Mouse (Mus musculus): ENCODE data around the gene Slc35e1. TPM values are rescaled to one million over a fixed set of nuclear protein-coding genes. Genes with fewer than 3 reads are reported as not detected.

Slc35e1 gene
- total RNA-seq, 1 experiment from 2014 or later: 35.6 TPM

- peak; percentile 93 for ATAC-seq (replicated peaks; ENCODE audit: insufficient number of reproducible peaks, low FRiP score, low TSS enrichment, poor library complexity, severe bottlenecking)
Observed at GRCm38 (mm10) chr8:72492622-72493081, 238 bp upstream of the Slc35e1 start.

GRCm38 (mm10) chr8:72491017-72491416, 1.4 kb downstream of the Slc35e1 start:
- no peak for ATAC-seq (replicated peaks; ENCODE audit: insufficient number of reproducible peaks, low FRiP score, low TSS enrichment, poor library complexity, severe bottlenecking)

GRCm38 (mm10) chr8:72487014-72487413, 5.4 kb downstream of the Slc35e1 start:
- peak; percentile 38; the same call in 1 of the 2 replicates for ATAC-seq (replicated peaks; ENCODE audit: insufficient number of reproducible peaks, low FRiP score, low TSS enrichment, poor library complexity, severe bottlenecking)

GRCm38 (mm10) chr8:72485456-72486199, 6.8 kb downstream of the Slc35e1 start:
- peak; percentile 49 for ATAC-seq (replicated peaks; ENCODE audit: insufficient number of reproducible peaks, low FRiP score, low TSS enrichment, poor library complexity, severe bottlenecking)

- peak; percentile 89 for ATAC-seq (replicated peaks; ENCODE audit: insufficient number of reproducible peaks, low FRiP score, low TSS enrichment, poor library complexity, severe bottlenecking)
Observed at GRCm38 (mm10) chr8:72474826-72475546, 17.4 kb downstream of the Slc35e1 start, which contains the start of gene Cherp. TSS of gene Cherp (minus strand) at chr8:72475226.

GRCm38 (mm10) chr8:72470684-72471083, 21.7 kb downstream of the Slc35e1 start:
- no peak for ATAC-seq (replicated peaks; ENCODE audit: insufficient number of reproducible peaks, low FRiP score, low TSS enrichment, poor library complexity, severe bottlenecking)

- ATAC-seq (replicated peaks; ENCODE audit: insufficient number of reproducible peaks, low FRiP score, low TSS enrichment, poor library complexity, severe bottlenecking): no peak
Observed at GRCm38 (mm10) chr8:72469984-72470383, 22.4 kb downstream of the Slc35e1 start.

- ATAC-seq (replicated peaks; ENCODE audit: insufficient number of reproducible peaks, low FRiP score, low TSS enrichment, poor library complexity, severe bottlenecking): no peak
Observed at GRCm38 (mm10) chr8:72469243-72469642, 23.2 kb downstream of the Slc35e1 start.

- no peak for ATAC-seq (replicated peaks; ENCODE audit: insufficient number of reproducible peaks, low FRiP score, low TSS enrichment, poor library complexity, severe bottlenecking)
Observed at GRCm38 (mm10) chr8:72464211-72464610, 28.2 kb downstream of the Slc35e1 start.

- no peak for ATAC-seq (replicated peaks; ENCODE audit: insufficient number of reproducible peaks, low FRiP score, low TSS enrichment, poor library complexity, severe bottlenecking)
Observed at GRCm38 (mm10) chr8:72459881-72460533, 32.4 kb downstream of the Slc35e1 start.

- no peak for ATAC-seq (replicated peaks; ENCODE audit: insufficient number of reproducible peaks, low FRiP score, low TSS enrichment, poor library complexity, severe bottlenecking)
Observed at GRCm38 (mm10) chr8:72458457-72458856, 34.0 kb downstream of the Slc35e1 start.

- no peak for ATAC-seq (replicated peaks; ENCODE audit: insufficient number of reproducible peaks, low FRiP score, low TSS enrichment, poor library complexity, severe bottlenecking)
Observed at GRCm38 (mm10) chr8:72457806-72458205, 34.6 kb downstream of the Slc35e1 start.

- no peak for ATAC-seq (replicated peaks; ENCODE audit: insufficient number of reproducible peaks, low FRiP score, low TSS enrichment, poor library complexity, severe bottlenecking)
Observed at GRCm38 (mm10) chr8:72455317-72455716, 37.1 kb downstream of the Slc35e1 start.

- ATAC-seq (replicated peaks; ENCODE audit: insufficient number of reproducible peaks, low FRiP score, low TSS enrichment, poor library complexity, severe bottlenecking): no peak
Observed at GRCm38 (mm10) chr8:72453904-72454303, 38.5 kb downstream of the Slc35e1 start.

- no peak for ATAC-seq (replicated peaks; ENCODE audit: insufficient number of reproducible peaks, low FRiP score, low TSS enrichment, poor library complexity, severe bottlenecking)
Observed at GRCm38 (mm10) chr8:72451516-72451915, 40.9 kb downstream of the Slc35e1 start.

- no peak for ATAC-seq (replicated peaks; ENCODE audit: insufficient number of reproducible peaks, low FRiP score, low TSS enrichment, poor library complexity, severe bottlenecking)
Observed at GRCm38 (mm10) chr8:72445071-72445470, 47.3 kb downstream of the Slc35e1 start.

- no peak for ATAC-seq (replicated peaks; ENCODE audit: insufficient number of reproducible peaks, low FRiP score, low TSS enrichment, poor library complexity, severe bottlenecking)
Observed at GRCm38 (mm10) chr8:72443994-72444350, 48.4 kb downstream of the Slc35e1 start.

GRCm38 (mm10) chr8:72443338-72443993, 48.9 kb downstream of the Slc35e1 start, which contains the start of the genes Calr3 and 1700030K09Rik:
TSS of gene Calr3 (minus strand) at chr8:72443870.
TSS of gene 1700030K09Rik (plus strand) at chr8:72443880.
- ATAC-seq (replicated peaks; ENCODE audit: insufficient number of reproducible peaks, low FRiP score, low TSS enrichment, poor library complexity, severe bottlenecking): peak; percentile 100

Data from monocyte, adult 5-6 weeks (primary cell).